Mouse (Mus musculus) heart, adult 11 months (tissue): ENCODE results near the gene Tgfa.

Source experiments
- DNase-seq: peaks from one replicate; pipeline ENCODE4 v3.0.0; 2022

Tgfa gene

GRCm38 (mm10) chr6:86233512-86234430 lies 38.7 kb downstream of the Tgfa start:
- peak; percentile 92 for DNase-seq

GRCm38 (mm10) chr6:86244866-86245265 lies 49.8 kb downstream of the Tgfa start:
- no peak for DNase-seq

GRCm38 (mm10) chr6:86245965-86246364 lies 50.9 kb downstream of the Tgfa start:
- no peak for DNase-seq

GRCm38 (mm10) chr6:86248562-86248961 lies 53.5 kb downstream of the Tgfa start:
- DNase-seq: no peak

GRCm38 (mm10) chr6:86249042-86249441 lies 54.0 kb downstream of the Tgfa start:
- no peak for DNase-seq

GRCm38 (mm10) chr6:86250236-86250635 lies 55.2 kb downstream of the Tgfa start:
- DNase-seq: no peak

GRCm38 (mm10) chr6:86250830-86251229 lies 55.8 kb downstream of the Tgfa start:
- DNase-seq: no peak

GRCm38 (mm10) chr6:86252176-86253125 lies 57.4 kb downstream of the Tgfa start:
- no peak for DNase-seq

- DNase-seq: no peak
These were observed 60.9 kb downstream of the Tgfa start for GRCm38 (mm10) chr6:86255899-86256298.

GRCm38 (mm10) chr6:86259242-86259641 lies 64.2 kb downstream of the Tgfa start:
- no peak for DNase-seq

GRCm38 (mm10) chr6:86260322-86261050 lies 65.5 kb downstream of the Tgfa start:
- DNase-seq: no peak

GRCm38 (mm10) chr6:86266786-86267185 lies 71.8 kb downstream of the Tgfa start:
- no peak for DNase-seq

- no peak for DNase-seq
These were observed 75.5 kb downstream of the Tgfa start for GRCm38 (mm10) chr6:86270373-86271068.

- no peak for DNase-seq
These were observed 76.1 kb downstream of the Tgfa start for GRCm38 (mm10) chr6:86271130-86271529.

- no peak for DNase-seq
These were observed 80.7 kb downstream of the Tgfa start for GRCm38 (mm10) chr6:86275704-86276103.

GRCm38 (mm10) chr6:86276816-86277215 lies 81.8 kb downstream of the Tgfa start:
- no peak for DNase-seq

- DNase-seq: no peak
These were observed 82.6 kb downstream of the Tgfa start for GRCm38 (mm10) chr6:86277620-86278019.

GRCm38 (mm10) chr6:86281573-86282210 lies 86.7 kb downstream of the Tgfa start:
- no peak for DNase-seq

- DNase-seq: no peak
These were observed 98.3 kb downstream of the Tgfa start for GRCm38 (mm10) chr6:86293301-86293700.

- DNase-seq: no peak
These were observed 100.4 kb downstream of the Tgfa start for GRCm38 (mm10) chr6:86295451-86295850.

- no peak for DNase-seq
These were observed 101.1 kb downstream of the Tgfa start for GRCm38 (mm10) chr6:86296126-86296525.

GRCm38 (mm10) chr6:86296938-86297337 lies 101.9 kb downstream of the Tgfa start:
- DNase-seq: no peak
